Mouse (Mus musculus) cerebellum, postnatal 36 days (tissue): ENCODE data around the gene Pcbp2.

ENCODE experiments used
- DNase-seq, 2 experiments: peaks; one replicate each; pipeline ENCODE4 v3.0.0; 2021 to 2022; ENCODE audit warnings: mixed read lengths in 2 of 2

Pcbp2 gene

DNA sequence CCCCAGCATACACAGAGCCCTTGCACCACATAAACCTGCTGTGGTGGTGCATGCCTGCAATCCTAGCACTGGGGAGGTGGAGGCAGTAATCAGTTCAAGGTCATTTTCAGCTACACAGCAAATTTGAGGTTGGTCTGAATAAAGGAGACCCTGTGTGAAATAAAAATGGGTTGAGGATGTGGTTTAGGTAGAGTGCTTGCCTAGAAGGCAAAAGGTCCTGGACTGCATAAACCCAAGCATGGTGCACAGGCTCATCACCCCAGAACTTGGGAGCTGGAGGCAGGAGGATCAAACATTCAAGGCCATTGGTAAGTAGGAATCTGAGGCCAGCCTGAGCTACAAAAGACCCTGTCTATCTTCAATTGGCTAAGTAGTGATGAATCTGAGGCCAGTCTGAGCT lies 37.2 kb downstream of the Pcbp2 start:
- DNase-seq, result no peak

DNA sequence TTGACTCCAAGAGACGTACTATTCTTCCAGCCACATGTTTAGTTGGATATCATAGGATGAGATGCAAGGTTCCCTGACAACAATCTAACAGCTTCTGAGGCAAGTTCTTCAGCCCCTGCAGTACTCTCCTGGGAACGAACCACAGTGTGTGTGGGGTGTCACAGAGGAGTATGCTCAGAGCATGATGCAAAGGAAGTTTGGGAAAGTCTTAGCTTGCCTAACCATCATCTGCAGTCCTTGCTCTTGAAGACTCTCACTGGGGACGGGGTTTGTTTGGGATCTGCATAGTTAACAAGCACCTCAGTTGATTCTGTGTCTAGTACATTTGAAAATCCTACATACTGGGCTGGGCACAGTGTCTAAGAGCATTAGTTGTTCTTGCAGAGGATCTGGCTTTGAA lies 38.0 kb downstream of the Pcbp2 start:
- no peak for DNase-seq

DNA sequence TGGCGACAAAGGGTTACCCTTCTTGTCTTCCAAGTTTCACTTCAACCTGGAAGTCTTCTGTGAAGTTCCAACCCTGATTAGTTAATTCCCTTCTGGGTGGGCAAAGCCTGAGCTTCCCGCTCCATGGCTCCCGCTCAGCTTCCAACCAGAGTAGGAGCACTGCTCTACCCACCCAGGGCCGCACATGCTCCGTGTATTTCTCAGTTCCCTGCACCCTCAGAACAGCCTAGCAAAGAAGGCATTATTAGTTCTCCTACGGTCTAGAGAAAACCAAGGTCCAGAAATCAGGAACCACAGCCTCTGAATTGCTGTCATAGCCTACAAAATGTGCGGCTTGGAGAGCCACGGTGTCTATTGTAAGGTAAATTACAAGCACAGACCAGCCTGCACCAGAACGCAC lies 39.8 kb downstream of the Pcbp2 start:
- DNase-seq, result no peak

DNA sequence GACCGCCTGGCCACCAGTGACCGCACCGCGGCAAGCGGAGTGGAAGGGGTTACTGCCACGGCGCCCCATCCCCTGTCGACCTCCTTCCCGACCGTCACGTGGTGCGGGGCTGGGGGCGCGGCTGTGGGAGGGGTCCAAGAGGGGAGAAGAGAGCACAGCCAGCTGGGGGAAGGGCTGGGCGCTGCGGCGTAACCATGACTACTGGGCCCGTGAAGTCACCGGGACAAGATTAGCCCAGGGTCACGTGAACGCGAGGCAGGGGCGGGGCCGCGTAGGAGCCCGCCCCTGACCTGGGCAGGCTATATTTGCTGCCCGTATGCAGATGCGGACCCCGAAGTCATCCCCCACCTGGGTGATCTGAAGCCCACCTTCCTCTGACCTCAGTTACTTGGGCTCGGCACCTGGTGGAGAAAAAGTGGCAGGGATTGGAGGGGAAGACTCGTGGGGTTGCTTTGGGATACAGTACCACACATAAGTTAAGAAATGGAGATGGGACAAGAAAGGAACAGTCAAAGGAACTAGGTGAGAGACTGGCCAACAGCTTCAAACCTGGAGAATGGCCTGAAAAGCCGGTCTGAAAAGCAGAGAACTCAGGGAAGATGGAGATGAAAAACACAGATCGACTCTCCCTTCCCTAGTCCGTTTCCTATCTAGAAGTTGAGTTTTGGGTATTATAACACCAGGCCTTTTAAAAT lies 40.4 kb downstream of the Pcbp2 start:
- peak; percentile 76 to 83 for DNase-seq

DNA sequence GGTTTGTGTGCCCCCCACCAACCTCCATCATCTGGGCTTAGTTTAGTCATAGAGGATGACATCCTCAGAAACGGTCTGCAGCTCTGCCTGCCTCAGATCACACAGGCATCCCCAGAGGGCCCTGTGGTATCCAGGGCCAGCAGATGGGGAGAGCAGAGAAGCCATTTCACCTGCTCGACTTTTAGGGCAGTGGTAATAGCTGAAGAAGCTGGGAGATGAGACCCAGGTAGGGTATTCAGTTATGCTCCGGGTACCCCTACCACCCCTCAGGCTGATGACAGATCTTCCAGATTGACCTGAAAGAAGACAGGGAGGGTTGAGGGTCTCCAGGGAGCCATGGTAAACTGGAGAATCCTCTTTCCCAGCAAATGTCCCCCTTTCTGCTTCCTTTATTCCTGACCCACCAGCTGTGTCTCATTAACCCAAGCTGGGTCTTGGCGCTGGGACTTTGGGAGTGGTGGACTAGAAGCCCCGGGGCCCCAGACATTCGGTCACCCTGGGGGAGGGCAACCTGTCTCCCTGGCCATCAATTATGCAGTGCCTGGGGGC lies 41.0 kb downstream of the Pcbp2 start:
- DNase-seq, result no peak

DNA sequence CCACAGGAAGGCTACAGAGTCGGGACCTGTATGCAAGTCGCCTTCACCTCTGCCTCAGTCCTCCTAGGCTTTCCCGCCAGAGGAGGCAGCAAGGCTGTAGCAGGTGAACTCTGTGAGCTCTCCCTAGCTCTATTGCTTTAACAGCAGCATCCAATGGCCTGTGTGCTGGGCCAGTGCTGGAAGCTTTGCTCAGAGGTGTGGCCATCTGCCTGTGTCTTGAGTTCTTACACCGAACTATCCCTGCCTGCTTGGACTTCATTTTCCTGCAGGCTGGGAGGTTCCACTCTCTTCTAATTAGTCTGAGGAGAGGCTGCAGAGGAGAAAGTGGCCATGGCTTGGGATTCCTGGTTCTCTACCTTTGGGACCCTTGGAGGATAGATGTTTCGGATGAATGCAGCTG lies 41.7 kb downstream of the Pcbp2 start:
- DNase-seq, result no peak

DNA sequence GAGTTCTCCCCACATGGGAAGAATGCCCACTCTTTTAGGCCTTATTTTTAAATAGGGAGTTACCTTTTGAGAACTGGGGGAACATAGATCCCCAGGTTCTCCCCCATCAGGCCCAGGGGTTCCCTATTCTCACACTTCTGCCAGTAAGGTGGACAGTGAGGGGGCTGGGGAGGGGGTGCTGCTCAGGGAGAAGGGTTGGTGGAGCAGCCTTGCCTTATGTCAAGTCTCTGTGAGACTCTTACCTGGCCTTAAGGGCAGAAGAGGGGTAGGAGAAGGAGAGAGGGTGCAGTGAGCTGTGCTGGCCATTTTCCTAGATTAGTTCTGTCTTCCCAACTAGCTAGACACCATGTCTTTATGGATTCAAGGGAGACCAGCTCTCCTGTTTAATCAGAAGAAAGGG lies 42.1 kb downstream of the Pcbp2 start:
- DNase-seq, result no peak

DNA sequence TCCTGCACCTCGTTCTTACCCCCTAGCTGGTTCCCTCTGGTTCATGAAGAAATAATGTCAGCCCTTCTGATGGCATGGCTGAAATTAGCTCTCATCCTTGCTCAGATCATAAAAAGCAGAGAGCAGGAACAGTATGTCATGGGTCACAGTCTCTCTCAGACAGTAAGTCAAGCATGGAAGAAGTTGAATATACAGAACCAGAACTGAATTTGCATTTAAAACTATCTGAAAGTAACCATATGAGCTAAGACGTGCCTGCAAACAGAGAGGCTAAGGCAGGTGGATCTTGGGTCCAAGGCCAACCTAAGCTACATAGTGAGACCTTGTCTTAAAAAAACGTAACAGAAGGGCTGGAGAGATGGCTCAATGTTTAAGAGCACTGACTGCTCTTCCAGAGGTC lies 42.7 kb downstream of the Pcbp2 start:
- DNase-seq, result no peak

DNA sequence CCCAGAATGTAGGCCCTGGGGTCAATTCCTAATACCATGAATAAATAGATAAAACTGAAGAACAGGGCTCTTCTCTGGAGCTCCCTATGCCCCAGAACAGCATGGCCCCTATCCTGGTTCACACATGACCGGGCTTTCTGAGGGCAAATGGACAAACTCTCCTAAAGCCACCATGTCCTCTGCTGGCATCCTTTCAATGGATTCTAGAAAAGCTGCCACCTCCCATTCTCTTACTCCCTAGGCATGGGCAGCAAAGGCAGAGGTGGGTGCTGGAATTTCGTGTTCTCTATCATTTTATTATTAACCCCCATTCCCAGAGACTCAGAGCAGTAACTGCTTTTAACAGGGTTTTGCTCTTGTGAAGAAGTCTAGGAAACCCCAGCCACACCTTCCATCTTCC lies 44.9 kb downstream of the Pcbp2 start:
- no peak for DNase-seq

DNA sequence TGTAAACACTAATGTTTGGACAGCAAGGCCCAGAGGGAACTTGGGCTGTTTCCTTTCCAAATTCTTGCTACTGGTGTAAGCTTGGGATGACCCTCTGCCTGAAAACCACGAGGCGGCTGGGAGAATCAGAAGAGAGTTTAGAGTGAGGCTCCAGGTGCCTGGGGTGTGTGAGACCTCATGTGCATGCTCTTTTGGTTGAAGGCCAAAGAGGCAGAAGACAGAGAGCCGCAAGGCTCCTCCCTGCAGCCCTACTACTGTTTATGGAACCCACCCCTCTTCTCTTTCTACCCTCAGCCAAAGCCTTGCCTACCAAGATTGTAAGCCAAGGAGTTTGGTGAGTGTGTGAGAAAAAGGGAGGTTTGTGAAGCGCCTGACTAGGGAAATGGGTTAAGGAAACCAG lies 45.5 kb downstream of the Pcbp2 start:
- DNase-seq, result no peak

DNA sequence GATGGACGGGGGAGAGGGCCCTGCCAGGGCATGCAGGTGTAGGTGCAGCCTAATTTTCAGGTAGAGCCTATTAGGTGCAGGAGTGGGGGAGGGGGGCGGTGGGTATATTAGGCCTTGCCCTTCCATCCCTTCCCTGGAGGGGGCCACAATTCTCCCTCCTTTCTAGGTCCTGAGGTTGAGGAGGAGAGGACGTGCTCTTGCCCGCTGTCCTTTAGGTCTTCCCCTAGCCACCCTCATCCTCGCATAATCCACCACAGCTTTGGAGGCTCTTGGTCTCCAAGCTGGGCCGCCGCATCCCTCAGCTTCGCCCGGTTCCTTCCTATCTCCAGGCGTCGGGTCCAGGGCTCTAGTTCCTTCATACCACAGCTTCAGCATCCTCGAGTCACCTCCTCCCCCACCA lies 46.0 kb downstream of the Pcbp2 start:
- DNase-seq, result peak; percentile 59 to 63

DNA sequence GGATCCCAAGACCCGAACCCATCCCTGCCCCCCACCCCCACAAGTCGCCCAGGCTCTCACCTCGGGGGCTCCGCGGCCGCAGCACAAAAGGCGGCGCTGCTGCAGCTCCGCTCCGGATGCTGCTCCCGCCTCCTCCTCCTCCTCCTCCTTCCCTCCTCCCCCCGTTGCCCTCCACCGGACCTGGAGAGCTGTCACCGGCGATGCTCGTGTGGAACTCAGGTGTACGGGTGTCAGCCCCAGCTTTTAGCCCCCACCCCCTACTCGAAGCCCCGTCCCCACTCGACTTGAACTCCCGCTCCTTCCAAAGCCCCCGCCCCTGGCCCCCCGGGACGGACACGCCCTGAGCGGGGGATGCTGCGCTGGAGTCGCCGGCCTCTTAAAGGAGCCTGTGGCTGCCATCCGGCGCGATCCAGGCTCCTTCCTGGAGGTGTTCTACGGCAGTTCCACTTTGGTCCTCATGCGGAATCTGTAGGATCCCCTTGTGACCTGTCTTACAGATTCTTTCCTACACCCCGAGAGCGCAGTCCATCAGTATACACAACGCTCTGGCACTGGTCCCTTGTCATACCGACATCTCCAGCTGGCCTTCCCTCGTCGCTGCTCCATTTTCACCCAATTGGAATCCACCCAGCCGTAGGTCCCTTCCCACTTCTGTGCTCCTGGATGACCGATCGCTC lies 46.5 kb downstream of the Pcbp2 start, which contains the start of gene Map3k12:
Gene Map3k12, minus strand, starts transcription at position 337 of the 677 bp plus-strand sequence.
- DNase-seq, result peak; percentile 81 to 84

DNA sequence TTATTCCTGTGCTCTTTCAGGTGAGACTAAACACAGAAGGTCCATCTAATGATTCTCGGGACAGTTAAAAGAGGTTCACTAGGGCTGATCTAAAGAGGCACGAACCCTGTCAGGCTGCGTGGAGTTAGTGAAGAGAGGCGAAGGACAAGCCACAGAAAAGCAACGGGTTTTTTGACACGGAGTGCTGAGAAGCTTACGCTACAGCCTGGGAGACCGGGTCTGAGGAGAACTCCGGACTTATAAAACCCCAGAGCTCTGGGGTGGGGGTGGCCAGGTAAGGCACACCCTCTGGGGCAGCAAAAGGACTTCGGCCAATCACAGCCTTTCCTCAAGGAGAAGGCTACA lies 47.3 kb downstream of the Pcbp2 start:
- DNase-seq, result no peak

DNA sequence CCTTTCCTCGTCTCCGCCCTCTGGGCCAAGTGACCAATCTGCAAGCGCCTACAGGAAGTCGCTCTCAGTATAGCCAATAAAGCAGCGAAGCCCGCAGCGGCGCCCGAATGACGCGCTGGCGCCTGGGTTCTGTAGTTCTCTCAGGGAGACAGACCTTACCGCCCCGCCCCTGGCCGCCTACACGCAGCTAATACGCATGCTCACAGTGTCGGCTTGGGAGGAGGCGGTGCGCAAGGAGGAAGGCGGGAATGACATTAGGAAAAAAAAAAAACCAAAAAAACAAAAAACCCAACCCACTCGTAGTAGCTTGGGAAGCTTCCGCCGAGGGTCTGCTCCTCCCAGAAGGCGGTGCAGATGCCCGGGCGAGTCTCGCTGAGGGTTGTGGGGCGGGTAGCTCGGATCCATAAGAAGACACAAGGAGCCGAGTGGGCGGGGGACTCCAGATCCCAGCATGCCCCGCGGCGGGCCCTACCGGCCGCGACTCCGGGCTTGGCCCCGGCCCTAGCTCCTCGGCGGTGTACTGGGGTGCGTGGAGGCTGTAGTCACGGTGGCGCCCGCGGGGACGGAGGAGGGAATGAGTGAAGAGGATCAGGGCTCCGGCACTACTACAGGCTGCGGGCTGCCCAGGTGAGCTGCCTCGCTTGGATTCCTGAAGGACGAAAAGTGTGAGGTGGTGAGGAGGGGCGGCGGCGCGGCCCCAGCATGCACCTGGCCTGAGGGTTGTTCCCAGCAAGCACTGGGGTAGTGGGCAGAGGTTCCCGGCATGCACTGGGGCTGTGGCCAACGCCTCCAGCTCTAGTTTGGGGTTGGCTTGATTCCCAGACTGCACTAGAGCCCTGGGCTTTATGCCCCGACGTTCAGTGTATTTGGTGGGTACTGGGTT lies 47.9 kb downstream of the Pcbp2 start, which contains the start of gene Tarbp2:
Gene Tarbp2, plus strand, starts transcription at position 217 of the 883 bp plus-strand sequence.
- peak; percentile 99 for DNase-seq

DNA sequence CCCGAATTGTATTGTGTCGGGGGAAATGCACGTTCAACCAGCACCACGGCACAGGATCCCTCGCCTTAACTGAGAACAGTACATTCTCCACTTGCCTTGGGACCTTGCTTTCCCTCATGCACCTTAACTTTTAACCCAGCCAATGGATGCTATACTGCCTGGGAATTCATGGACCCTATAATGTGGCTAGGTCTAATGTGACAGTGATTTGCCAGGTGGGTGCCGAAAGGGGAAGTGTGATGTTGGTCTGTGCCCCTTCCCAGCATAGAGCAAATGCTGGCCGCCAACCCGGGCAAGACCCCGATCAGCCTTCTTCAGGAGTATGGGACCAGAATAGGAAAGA lies 48.5 kb downstream of the Pcbp2 start:
- DNase-seq, result no peak

DNA sequence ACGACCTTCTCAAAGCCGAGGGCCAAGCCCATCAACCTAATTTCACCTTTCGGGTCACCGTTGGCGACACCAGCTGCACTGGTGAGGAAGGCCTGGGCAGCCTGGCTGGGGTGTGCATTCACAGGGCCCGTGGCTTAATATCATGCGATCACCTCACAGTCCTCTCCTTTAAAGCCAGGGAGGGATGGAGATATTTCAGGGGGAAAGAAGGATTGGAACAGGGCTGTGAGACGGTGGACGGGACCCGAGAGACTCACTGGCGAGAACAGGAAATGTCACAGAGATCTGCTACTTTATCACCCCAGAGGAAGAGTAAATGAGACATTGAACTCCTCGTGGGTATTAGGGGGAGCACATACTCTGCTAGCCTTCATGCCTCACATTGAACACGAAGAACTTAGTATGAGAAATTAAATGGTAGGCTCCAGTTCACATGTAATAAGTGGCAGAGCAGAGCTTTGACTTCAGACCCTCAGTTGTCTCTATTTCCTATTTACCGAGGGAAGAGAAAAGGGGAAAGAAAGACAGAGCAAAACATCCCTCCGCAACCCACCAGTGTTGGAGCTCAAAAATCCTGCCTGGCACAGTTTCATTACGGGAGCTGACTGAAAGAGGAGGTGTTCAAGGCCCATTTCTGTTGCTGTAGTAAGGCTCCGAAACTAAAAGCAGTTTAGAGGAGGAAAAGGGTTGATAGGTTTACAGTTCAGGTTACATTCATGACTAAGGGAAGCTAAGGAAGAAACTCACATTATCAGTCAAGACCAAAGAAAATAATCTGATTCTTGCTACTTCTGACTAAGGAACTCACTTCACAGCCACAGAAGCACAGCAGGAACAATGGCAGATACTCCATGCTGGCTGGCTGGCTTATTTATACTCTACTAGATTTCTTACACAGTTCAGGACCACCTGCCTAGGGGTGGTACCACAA lies 49.1 kb downstream of the Pcbp2 start:
- no peak for DNase-seq

DNA sequence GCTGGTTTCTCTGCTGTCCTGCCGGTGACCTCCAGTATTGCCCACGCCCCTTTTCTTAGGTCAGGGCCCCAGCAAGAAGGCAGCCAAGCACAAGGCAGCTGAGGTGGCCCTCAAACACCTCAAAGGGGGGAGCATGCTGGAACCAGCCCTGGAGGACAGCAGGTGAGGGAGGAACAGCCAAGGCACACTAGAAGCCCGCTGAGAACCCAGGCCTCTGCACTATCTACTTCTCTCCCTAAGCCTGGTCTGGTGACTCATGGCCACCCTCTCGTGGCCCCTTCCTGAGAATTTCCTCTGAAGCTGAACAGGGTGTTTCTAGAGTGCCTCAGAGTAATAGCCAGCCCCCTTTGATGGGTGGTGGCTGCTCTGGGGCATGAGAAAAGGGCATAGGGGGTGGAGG lies 50.1 kb downstream of the Pcbp2 start:
- peak in 1 of 2 experiments; percentile 47 for DNase-seq

DNA sequence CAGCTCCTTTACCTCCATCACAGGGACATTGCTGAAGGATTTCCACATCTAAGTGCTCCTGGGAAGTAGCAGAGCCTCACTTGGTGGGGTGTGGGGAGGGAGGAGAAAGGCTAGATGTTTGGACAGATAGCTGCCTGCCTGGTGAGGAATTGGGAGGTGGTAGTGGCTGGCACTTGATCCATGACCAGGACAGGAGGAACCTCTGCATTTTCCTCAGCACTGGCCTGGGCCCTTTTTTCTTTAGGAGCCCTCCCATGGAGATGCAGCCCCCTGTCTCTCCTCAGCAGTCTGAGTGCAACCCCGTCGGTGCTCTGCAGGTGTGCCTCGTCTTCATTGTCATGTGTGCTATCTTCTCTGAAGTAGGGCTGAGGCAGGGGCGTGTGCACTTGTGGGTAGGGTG lies 51.1 kb downstream of the Pcbp2 start:
- no peak for DNase-seq

DNA sequence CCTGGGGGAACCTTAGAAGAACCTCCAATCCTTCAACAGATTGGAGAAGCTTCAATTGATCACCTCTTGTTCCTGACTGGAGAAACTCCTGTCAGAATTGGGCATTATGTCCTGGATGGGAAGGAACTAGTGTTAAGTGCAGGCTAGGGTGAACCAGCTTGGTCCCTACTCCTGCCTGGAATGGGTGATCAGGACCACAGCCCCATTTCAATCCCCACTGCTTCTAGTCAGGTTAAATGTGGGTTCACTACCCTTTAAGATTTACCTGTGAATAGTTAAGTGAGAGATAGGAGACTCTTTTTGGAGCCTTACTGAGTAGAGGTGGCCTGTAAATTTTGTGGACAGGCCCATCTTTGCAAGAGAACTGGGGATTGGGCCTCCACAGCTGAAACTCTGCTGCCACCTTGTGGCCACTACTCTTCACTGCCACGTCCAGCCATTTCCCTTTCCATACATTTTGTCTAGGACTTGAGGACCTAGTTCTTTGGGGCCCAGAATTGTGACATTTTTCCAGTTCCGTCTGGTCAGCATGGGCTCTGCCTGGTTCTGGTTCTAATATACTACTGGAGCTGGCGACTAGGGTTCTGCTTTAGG lies 54.6 kb downstream of the Pcbp2 start, which contains the start of gene Npff:
Gene Npff, minus strand, starts transcription at position 51 of the 594 bp plus-strand sequence.
- peak; percentile 86 to 90 for DNase-seq

DNA sequence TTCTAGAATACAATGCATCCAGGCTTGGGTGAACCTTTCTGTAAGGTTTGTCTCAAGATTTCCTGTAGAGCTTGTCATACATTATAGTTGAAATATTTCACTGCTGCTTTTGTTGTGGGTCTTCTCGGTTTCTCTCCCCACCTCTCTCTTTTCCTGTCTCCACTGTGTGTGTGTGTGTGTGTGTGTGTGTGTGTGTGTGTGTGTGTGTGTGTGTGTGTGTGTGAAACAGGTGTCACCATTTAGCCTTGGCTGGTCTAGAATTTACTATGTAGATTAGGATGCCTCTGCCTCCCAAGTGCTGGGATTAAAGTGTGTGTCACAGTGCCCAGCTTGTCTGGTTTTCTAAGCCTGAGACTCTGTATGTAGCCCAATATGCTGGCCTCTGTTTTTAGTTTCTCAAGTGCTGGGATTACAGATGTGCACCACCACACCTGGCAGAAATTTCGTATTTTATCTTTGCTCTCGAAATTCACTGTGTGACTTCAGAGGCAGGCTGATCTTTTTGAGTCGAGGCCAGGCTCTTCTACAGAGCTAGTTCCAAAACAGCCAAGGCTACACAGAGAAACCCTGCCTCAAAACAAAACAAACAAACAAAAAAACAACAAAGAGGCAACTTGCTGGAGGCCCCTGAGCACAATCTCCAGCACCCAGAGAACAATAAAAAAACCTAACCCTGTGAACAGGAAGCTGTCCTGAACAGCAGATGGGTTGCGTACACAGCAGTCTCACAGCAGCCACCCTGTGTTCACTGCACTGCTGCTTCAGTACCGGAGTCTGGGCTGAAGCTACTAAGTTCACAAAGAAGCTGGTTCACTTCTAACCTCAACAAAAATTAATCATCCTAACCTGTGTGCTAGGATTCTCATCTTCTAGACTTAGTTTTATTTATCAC lies 56.0 kb downstream of the Pcbp2 start:
- no peak for DNase-seq

DNA sequence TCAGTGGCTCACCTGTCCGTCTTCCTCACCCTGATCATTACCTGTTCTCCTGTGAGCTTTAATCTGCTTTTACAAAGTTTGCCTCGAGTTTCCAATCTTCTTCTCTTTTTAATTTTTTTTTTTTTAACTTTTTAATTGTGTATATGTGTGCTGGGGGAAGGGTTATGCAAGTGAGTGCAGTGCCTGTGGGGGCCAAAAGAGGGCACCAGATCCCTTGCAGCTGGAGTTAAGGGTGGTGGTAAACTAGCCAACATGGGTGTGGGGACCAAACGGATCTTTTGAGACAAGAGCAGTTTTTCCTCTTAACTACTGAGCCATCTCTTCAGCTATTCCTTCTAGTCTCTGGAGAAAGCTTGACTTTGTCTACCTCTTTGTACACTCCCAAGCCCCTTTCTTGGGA lies 57.6 kb downstream of the Pcbp2 start:
- DNase-seq, result no peak
